Mouse (Mus musculus) testis, adult 2 months (tissue): ENCODE data around the gene Gm20873.
"Not testable (repeated sequence)": the region's sequence is repeated elsewhere in the genome, so short reads cannot be mapped to it uniquely, and the experiment has no call there.

Source experiments
- CTCF ChIP-seq: fragments of 200-500 bp; IDR thresholded peaks from 2 replicates; pipeline ENCODE4 v1.5.1; 2012; ENCODE audit warnings: low read depth, mild to moderate bottlenecking, inconsistent platforms, low read length, moderate library complexity; ENCODE audit not compliant: control insufficient read depth, insufficient read depth, insufficient replicate concordance
- POLR2A ChIP-seq: fragments of 200-500 bp; IDR thresholded peaks from 2 replicates; pipeline ENCODE4 v1.6.1; 2012; ENCODE audit warnings: low read depth, mild to moderate bottlenecking, inconsistent platforms, low read length, moderate library complexity; ENCODE audit not compliant: control insufficient read depth

GRCm38 (mm10) chrY:6237895-6238294 is 29.0 kb upstream of the Gm20873 start, which contains the start of gene Gm21746:
- TF ChIP-seq POLR2A, CTCF: not testable (repeated sequence)
